Mouse (Mus musculus) gonadal fat pad, adult 2 months (tissue): ENCODE data around the gene Mfsd4a. TPM values are rescaled to one million over a fixed set of nuclear protein-coding genes. Genes with fewer than 3 reads are reported as not detected.

Experiments used
- DNase-seq: peaks from one replicate; pipeline ENCODE4 v3.0.0-alpha.2; 2012; ENCODE audit warnings: low read depth
- polyA plus RNA-seq: library from polyadenylated mRNA; depleted of rRNA; stranded (reverse); fragments of >200 nt; gene quantifications from 2 replicates; pipeline ENCODE4 v1.2.3, GENCODE M21; 2012; rRNA removed

Mfsd4a gene
- 1.9 and 2.4 TPM in 2 replicates for polyA plus RNA-seq

DNA sequence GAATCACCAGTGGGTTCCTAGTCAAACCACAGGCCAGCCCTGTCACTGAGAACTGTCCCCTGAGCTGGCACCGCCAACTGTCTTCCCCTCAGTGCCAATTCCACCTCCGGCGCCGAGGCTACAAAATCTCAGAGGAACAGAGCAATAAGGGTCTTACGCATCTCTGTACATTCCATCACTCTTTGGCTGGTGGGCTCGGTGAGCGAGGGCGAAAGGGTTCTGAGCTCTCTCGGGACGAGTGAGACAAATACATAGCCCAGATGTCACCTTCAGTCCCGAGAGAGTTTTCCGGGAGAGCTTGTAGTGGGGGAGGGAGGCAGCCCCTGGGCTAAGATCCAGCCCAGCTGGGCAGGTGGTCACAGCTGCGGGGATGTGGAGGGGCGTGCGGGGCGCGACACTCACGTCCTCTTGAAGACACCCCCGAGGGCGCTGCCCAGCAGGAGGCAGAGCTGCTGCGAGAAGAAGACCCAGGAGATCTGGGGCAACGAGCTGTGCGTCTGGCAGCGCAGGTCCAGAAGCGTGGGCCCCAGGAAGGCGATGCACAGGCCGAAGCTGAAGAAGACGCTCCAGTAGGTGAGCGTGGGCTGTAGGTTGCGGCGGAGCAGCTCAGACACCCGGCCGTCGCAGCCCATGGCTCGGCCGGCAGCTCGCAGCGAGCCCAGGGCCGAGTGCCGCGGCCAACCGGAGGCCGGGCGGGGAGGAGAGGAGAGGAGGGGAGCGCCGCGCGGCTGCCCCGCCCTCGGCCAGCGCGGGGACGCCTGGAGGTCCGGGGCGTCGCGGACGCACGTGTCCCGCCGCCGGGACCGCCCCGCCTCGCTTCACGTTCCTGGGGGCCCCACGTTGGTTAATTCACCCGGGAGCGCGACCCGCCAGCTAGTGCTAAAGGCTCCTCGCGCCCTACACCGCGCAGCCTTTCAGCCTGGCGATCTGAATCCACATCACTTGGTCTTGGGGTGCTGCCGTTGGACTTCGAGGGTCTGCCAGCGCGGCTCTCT is at the start of gene Mfsd4a:
TSS of gene Mfsd4a (minus strand) at position 802 of the 995 bp plus-strand sequence.
- no peak for DNase-seq

DNA sequence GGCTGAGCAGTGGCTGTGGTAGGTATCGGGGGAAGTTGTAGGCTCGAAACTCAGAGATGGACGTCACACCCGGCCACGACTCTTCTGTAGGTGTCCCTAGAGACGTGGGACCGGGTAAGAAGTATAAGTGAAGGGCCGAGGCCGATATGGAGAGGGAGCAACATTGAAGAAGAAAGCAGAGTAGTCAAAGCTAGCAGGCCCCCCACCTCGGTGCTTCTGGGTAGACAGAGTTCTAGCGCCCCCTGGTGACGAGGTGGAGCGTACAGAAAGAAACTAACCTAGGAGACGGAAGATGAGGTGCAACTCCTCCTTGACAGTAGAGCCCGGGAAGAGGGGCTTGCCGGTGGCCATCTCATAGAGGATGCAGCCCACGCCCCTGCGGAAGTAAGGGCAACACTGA is 48.7 kb upstream of the Mfsd4a start:
- no peak for DNase-seq

DNA sequence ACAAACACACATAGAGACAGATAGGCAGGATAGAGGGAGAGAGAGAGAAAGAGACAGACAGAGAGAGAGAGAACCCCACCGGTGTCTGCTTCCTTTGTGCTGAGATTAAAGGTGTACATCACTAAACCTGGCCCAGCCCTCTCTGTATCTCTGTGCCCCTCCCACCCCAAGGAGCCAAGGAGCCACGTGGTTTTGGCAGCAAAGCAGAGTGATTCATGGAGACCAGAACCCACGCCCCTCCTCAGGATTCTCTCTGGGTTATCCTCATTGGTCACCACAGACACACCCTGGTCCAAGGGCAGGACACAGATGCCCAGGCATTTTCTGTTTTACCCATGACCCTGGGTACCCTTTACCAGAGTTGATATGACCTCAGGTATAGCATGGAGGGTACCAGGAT is 45.2 kb upstream of the Mfsd4a start:
- no peak for DNase-seq

DNA sequence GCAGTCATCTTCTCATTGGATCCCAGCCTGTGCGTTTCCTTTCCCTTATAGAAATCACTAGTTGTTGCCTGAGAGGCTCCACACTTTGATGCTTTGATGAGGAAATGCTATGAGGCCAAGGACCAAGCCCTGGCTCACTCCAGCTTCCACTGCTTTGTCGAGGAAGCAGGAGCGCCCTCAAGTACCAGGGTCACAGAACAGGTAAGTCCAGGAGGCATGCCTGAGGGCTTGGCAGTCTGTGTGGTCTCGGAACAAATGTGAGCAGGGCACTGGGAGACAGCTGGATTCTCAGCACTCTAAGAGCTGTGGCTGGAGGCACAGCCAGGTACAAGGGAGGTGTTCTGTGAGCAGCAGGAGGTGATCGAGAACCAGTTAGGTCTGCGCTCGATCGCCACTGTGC is 44.6 kb upstream of the Mfsd4a start:
- no peak for DNase-seq

DNA sequence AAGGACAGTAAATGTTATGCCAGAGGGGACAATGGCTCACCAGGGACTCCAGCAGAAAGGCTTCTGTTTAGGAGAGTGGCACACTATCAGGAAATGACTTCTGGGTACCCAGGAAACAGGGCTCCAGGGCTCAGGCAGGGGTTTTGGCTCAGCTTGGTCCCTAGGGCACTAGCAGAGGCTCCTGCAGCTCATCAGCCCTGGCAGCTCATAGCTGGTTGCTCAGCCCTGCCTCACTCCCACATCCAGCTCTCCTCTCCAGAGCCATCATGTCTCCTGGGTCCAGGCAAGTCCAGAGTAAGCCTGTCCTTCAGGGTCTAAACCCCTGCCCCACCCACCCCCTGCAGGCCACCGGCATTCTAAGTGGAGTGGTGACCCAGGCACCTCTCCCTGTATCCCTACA is 43.5 kb upstream of the Mfsd4a start:
- no peak for DNase-seq

DNA sequence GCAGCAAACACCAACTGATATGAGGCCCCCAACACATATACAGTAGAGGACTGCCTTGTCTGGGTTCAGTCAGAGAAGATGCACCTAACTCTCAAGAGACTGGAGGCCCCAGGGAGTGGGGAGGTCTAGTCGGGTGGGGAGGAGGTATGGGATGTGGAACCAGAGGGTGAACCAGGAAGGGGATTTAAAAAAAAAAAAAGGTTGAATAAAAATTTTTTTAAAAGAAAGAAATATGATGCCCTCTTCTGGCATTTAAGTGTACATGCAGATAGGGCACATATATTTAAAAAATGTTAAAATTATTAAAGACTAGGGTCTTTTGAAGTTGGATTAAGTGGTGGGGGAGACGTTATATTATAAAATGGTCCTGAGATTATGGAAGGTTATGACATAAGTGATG is 41.5 kb upstream of the Mfsd4a start:
- no peak for DNase-seq

DNA sequence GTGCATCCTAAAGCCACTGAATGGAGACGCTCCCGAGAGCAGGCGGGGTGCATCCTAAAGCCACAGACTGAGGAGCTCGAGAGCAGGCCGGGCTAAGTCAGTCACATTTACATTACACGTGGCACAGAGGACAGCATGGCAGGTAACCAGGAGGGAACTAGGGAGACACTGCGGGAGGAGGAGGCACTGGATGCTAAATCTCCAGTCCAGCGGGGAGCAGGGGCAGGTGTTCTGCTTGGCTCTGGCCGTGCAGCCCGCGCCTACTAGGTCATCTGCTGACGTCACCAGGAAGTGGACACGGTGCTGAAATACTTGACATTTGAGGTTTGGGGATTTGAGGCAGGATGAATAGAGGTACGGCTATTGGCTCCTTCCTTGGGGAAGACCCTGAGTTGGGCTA is 36.5 kb upstream of the Mfsd4a start:
- no peak for DNase-seq

DNA sequence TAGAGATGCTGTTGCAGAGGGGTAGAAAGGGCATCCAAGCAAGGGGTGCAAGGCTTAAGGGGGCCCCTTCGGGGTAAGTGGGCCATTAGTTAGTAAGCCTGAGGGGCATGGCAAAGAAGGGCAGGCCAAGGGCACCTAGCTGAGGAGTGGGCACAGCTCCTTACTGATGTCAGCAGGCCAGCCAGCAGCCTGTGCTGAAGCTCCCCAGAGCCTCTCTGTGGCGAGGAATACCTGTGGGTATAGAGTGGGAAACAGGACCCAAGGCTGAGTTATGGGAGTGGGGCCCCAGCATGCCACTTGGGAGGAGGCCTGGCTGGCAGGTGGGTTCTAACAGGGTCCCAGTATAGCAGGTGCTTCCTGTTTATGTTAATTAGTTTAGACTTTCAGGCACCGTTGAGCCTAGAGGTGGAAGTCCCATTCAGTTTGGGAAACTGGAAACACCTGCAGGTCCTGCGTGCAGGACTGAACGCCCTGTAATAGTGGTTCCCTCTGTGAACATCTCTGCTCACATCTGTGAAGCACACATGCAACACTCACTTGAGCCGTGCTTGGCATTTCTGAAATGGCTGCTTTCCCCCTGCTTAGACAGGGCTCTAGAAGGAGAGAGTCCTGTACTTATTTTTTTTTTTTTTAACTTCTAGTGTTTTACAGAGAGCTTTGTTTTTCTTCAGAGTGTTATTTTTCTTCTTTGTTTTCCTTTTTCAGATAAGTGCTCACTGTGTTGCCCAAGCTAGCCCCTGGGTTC is 34.3 kb upstream of the Mfsd4a start:
- no peak for DNase-seq

DNA sequence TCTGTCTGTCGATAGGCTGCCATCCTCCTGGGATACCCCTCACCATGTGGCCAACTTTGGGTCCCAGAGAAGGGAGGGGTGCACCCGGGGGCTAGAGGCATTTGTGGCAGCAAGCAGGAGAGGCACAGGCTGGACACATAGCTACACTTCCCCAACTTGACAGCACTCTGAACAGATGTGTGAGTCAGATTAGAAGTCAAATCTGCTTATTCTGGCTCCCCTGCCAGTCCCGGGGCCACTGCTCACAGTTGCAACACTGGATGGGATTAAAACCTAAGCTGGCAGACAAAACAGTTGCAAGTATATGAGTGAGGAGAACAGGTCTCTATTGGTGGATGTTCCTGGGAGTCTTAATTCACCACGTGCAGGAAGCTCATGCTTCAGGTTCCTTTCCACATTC is 31.9 kb upstream of the Mfsd4a start:
- DNase-seq = peak; percentile 75

DNA sequence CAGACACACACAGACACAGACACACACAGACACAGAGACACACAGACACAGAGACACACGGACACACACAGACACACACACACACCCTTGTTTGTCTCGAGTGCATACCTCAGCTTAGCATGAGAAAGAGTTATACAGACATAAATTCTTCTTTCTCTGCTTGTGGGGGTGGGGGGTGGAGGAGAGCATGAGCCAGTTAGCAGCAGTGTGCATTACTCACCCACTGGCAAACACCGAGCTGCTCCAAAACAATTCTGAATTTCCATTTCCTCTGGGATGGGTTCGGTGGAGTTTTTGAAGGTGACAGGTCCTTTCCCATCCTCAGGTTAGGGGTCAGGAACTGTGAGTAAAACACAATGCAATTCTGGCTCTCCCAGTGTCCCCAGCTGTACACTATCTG is 31.2 kb upstream of the Mfsd4a start:
- no peak for DNase-seq

DNA sequence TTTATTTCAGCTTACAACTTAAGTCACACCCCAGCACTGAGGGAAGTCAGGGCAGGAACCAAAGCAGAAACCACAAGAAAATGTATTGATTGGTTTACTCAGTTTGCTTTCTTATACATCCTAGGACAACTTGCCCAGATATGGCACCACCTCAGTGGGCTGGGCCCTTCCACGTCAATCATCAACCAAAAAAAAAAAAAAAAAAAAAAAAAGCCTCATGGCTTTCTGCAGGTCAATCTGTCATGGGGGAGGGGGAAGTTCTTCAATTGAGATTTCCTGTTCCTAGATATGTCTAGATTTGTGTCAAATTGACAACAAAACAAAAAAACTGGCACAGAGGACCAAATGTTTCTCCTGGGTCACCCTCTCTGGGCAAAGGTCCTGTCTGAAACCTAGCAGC is 30.2 kb upstream of the Mfsd4a start:
- no peak for DNase-seq

DNA sequence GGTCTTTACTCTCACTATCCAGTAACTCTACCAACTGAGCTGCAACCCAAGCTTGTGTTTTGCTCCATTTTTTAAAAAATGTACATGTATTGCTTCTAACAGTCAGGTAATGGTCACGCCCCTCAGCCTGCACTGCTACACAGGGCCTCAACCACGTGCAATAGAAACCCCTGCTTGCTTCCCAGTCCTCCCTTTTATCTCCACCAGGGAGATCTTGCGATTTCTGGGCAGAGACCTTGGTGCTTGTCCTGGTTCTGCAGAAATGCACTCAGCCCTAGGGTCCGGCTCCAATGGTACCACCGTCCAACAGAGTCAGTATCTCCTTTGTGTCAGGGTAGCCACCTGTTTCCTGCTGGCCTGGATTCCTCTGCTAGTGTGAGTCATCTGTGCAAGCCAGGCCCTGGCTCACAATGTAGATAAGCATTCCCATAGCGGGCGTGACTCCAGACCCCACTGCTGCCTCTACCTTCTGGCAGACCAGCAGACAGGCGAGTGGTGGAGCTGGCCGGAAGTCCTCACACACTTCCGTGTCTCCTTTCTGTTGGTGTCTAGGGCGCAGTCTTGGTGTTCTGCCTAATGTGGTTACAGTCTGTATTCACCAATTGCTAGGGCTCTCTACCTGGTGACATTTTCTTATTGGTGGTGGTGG is 27.6 kb upstream of the Mfsd4a start:
- DNase-seq = no peak

DNA sequence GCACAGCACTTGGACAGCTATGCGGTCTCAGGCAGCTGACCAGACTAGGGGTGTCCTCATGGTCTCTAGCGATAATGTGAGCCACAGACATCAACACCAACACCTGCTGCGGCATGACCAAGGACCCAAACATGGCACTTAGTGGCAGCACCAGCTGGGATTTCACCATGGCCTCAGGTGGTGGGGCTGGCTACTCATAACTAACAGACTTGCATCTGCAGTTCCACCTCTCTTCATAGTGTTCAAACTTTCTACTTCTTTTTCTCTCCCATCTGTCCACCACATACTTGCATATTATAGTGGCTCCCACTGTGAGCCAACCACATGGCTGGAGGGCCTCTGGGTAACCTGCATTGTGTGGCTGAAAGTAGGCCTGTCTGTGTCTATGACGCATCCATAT is 25.4 kb upstream of the Mfsd4a start:
- DNase-seq = no peak

DNA sequence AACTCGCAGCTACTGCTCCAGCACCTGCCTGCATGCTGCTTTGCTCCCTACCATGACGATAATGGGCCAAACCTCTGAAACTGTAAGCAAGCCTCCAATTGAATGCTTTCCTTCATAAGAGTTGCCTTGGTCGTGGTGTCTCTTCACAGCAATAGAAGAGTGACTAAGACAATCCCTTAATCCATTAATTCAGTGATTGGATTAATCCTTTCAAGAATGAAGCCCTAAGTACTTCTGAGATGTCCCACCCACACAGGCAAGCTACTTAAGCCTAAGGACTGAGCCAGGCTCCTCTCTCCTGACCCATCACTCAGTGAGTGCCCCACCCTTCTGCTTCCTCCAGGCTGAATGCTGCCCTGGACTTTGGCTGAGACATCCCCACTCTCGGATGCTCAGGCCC is 22.4 kb upstream of the Mfsd4a start:
- no peak for DNase-seq

DNA sequence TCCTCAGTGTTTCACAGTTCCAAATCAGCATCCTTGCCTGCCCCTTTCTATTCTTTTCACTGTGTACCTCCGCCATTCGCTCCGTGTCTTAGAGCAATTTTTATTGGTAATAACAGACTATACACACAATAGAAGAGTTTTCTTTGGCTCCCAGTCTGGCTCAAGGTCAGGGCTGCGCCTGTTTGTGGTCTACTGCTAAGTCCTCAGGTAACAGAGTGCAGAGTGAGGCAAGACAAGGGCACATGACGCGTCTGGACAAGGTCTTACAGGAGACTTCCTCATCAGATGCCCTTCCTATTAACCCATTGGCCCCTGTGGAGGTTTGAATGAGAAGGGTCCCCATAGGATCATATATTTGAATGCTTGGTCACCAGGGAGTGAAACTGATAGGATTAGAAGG is 21.9 kb upstream of the Mfsd4a start:
- DNase-seq = no peak

DNA sequence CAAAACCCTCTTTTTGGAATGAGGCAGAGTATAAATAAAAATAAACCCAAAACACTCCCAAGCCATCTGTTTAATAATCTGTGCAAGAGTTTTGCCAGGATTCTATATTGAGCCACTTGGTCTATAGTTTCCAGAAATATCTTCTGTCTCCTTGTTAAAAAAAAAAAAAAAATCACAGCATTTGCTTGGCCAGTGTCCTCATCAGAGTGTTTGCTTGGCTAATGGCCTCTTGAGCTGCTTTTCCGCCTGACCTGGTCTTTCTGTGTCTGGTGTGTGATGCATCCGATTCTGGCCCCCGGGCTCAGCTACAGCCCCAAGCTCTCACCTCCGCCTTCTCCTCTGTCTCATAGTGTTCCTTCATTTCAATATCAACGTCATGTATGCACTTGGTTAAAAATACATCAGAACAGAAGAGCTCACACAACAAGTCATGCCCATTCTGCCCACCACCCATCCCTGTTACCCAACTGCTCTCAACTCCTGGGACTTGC is 20.4 kb upstream of the Mfsd4a start:
- no peak for DNase-seq

DNA sequence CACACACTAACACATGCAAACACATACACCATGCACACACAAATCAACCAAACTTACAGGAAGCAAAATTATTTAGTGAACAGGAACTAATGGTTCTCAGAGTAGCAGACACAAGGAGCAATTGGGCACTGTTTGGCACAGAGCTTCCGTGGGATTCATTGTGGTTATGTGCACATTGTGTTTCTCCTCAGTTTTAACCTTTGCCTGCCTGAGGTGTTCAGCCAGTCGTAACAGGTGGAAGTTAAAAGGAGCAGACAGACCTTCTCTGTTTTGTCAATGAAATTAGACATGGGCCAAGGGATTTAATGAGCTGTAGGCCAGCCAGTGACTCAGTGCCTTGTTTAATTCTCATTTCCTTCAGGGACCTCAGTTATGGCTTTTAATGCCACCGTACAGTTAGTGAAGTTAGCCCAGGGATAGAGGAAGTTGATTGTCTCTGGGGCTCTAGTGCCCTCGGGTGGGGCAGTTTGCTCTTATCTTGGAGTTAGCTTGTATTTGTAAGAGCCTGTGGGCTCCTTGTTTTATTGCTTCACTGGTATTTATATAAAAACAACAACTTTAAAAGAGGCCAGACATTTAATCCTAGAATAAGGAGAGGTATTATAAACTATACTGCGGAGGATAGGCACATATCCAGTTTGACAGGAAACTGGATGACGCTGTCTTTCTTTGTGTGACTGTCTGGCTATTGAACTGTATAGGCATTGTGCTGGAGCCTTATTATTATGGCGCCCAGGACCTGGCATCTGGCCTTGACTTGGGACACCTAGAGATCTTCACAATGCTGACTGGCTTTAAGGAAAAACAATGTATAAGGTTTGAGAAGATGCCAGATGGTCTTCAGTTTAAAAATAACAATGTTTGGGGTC is 17.6 kb upstream of the Mfsd4a start:
- DNase-seq = peak; percentile 30

DNA sequence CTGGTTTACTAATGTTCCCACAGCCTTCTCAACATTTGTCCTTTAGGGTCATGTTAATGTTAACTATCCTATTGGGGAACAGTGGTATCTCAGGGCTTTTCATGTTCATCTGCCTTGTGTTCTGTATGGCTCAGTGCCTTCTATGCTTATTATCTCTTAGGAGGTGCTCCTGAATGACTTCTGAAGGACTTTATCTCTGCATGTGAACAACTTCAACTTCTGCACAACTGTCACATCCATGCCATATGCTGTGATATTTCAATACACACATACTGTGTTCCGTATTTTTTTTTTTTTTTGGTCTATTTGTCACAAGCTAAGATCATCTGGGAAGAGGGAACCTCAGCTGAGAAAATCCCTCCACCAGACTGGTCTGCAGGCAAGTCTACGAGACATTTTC is 10.6 kb upstream of the Mfsd4a start:
- no peak for DNase-seq

DNA sequence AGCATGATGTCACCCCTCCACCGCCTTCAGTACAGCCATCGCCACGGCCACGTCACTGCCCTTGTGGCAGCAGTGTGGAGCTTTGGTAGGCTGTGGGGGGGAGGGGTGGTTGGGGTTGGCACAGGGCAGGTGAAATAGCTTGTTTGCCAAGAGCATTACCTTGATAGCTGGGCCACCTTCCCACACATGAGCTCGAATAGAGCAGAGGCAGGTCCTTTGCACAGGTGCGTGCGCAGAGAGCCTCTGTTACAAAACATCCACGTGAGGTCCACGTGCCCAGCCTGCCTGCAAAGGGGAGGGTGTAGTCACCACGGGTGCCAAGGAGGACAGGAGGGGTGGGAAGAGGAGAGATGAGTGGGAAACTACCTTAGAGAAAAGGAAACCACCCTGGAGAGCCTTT is 7.7 kb upstream of the Mfsd4a start:
- DNase-seq = no peak

DNA sequence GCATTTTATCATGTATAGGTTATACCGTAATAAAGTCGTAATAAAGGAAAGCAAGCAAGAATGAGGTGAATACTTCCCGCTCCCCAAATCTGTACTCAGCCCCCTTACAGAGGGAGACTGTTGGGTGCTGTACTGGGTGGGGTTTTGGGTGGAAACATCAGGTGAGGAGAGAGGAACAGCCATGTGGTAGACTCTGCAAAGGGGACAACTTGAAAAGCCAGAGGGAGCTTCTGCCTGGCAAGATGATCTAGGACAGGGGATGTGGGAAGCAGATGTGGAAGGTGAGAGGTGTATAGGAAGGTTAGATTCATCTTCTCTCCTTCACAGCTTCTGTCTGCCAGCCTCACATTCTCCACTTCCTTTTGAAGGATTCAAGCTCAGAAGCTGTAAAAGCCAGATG is 2.8 kb upstream of the Mfsd4a start:
- DNase-seq = no peak

DNA sequence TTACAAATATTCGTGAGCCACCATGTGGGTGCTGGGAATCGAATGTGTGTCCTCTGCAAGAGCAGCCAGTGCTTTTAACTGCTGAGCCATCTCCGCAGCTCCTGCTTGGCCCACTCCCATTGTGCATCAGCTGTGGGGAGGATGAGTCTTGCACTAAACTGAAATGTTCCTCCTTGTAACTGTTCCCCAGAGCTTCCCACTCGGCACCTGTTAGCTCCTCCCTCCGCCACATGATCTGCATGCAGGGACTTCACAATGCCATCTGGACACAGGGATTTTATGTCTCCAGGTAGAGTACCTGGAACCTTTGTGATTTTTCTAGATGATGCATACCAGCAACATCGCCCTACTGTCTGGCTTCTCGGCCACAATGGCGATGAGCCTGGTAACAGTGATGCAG is 1.6 kb upstream of the Mfsd4a start:
- no peak for DNase-seq
